Mouse (Mus musculus) cerebellum, postnatal 14 days (tissue): ENCODE data around the gene Gm19345.
A peak's percentile ranks its signal among the peaks of the same experiment; 100 is the strongest.

Source experiments
- DNase-seq, 2 experiments: peaks; one replicate each; pipeline ENCODE4 v3.0.0; 2021; ENCODE audit warnings: mixed read lengths in 2 of 2

Gm19345 gene

GRCm38 (mm10) chr7:19829694-19830093, 22.1 kb upstream of the Gm19345 start:
- no peak for DNase-seq

- peak; percentile 41 to 44 for DNase-seq
Observed at GRCm38 (mm10) chr7:19830682-19831156, 21.1 kb upstream of the Gm19345 start.

- no peak for DNase-seq
Observed at GRCm38 (mm10) chr7:19831837-19832236, 20.0 kb upstream of the Gm19345 start.

GRCm38 (mm10) chr7:19834055-19834454, 17.7 kb upstream of the Gm19345 start:
- DNase-seq, result no peak

- no peak for DNase-seq
Observed at GRCm38 (mm10) chr7:19836843-19837242, 15.0 kb upstream of the Gm19345 start.

GRCm38 (mm10) chr7:19840371-19840770, 11.4 kb upstream of the Gm19345 start:
- DNase-seq, result no peak

- no peak for DNase-seq
Observed at GRCm38 (mm10) chr7:19840936-19841335, 10.9 kb upstream of the Gm19345 start.

- DNase-seq, result no peak
Observed at GRCm38 (mm10) chr7:19841686-19842413, 10.0 kb upstream of the Gm19345 start.

GRCm38 (mm10) chr7:19842885-19843504, 8.8 kb upstream of the Gm19345 start:
- no peak for DNase-seq

- peak; percentile 70 to 76 for DNase-seq
Observed at GRCm38 (mm10) chr7:19843561-19843960, 8.2 kb upstream of the Gm19345 start.

- no peak for DNase-seq
Observed at GRCm38 (mm10) chr7:19844521-19845171, 7.2 kb upstream of the Gm19345 start.

GRCm38 (mm10) chr7:19853526-19853925, 1.7 kb downstream of the Gm19345 start:
- DNase-seq, result no peak

GRCm38 (mm10) chr7:19855663-19856062, 3.9 kb downstream of the Gm19345 start:
- no peak for DNase-seq

- no peak for DNase-seq
Observed at GRCm38 (mm10) chr7:19856283-19856682, 4.5 kb downstream of the Gm19345 start.

- no peak for DNase-seq
Observed at GRCm38 (mm10) chr7:19859740-19860139, 7.9 kb downstream of the Gm19345 start.

GRCm38 (mm10) chr7:19861199-19861598, 9.4 kb downstream of the Gm19345 start, which contains the start of gene Ceacam16:
Ceacam16 (minus strand) TSS chr7:19861299.
- DNase-seq, result no peak

GRCm38 (mm10) chr7:19864241-19864640, 12.4 kb downstream of the Gm19345 start:
- no peak for DNase-seq

- no peak for DNase-seq
Observed at GRCm38 (mm10) chr7:19865246-19866036, 13.6 kb downstream of the Gm19345 start.

GRCm38 (mm10) chr7:19866490-19866889, 14.7 kb downstream of the Gm19345 start:
- no peak for DNase-seq

- no peak for DNase-seq
Observed at GRCm38 (mm10) chr7:19867751-19868399, 16.1 kb downstream of the Gm19345 start.

- DNase-seq, result no peak
Observed at GRCm38 (mm10) chr7:19871137-19871621, 19.4 kb downstream of the Gm19345 start.

- no peak for DNase-seq
Observed at GRCm38 (mm10) chr7:19871943-19872601, 20.3 kb downstream of the Gm19345 start.
